Mouse (Mus musculus) stomach, postnatal 0 days (tissue): ENCODE measurements around the gene Ccdc107. TPM values are rescaled to one million over a fixed set of nuclear protein-coding genes. Genes with fewer than 3 reads are reported as not detected.

Experiments
- ATAC-seq: fragments of 200-750 bp; cut with Nextera tagmentation; 2 replicates; pipeline ENCODE4 v1.8.0; 2017; ENCODE audit not compliant: low FRiP score, low TSS enrichment
- DNase-seq: peaks from one replicate; pipeline ENCODE4 v3.0.0-alpha.2; 2016; ENCODE audit warnings: low spot score
- H3K27ac ChIP-seq: fragments of 300-500 bp; sonication (generic); replicated peaks from 2 replicates; pipeline ENCODE4 v1.5.1; 2014; ENCODE audit warnings: mild to moderate bottlenecking, control low read depth
- H3K27me3 ChIP-seq: fragments of 300-500 bp; sonication (generic); 2 replicates; pipeline ENCODE4 v1.6.1; 2014; ENCODE audit warnings: low read length; ENCODE audit not compliant: control insufficient read depth, insufficient read depth
- H3K36me3 ChIP-seq: fragments of 300-500 bp; sonication (generic); 2 replicates; pipeline ENCODE4 v1.6.1; 2014; ENCODE audit warnings: low read length, mixed read lengths; ENCODE audit not compliant: control insufficient read depth, insufficient read depth
- H3K4me1 ChIP-seq: fragments of 300-500 bp; sonication (generic); replicated peaks from 2 replicates; pipeline ENCODE4 v1.6.1; 2014; ENCODE audit warnings: antibody characterized with exemption; ENCODE audit not compliant: control insufficient read depth, insufficient read depth
- H3K4me2 ChIP-seq: fragments of 300-500 bp; sonication (generic); replicated peaks from 2 replicates; pipeline ENCODE4 v1.6.1; 2014; ENCODE audit warnings: low read depth, mild to moderate bottlenecking, control low read depth, moderate library complexity
- H3K4me3 ChIP-seq: fragments of 300-500 bp; sonication (generic); 2 replicates; pipeline ENCODE4 v1.5.1; 2014; ENCODE audit warnings: low read depth, low read length, control low read depth
- H3K9ac ChIP-seq: fragments of 300-500 bp; sonication (generic); 2 replicates; pipeline ENCODE4 v1.6.1; 2014; ENCODE audit warnings: mild to moderate bottlenecking, low read length, control low read depth, mixed read lengths
- H3K9me3 ChIP-seq: fragments of 300-500 bp; sonication (generic); 2 replicates; pipeline ENCODE4 v1.6.1; 2016; ENCODE audit warnings: low read length; ENCODE audit not compliant: control insufficient read depth
- CTCF ChIP-seq: IDR thresholded peaks from 2 replicates; pipeline ENCODE4 v1.5.1; 2016; ENCODE audit warnings: antibody characterized with exemption, low read depth, mild to moderate bottlenecking, moderate library complexity
- EP300 ChIP-seq: optimal IDR thresholded peaks from 2 replicates; pipeline ENCODE3; 2016; ENCODE audit warnings: antibody characterized with exemption
- WGBS: fragments of 180-500 bp; shearing (Covaris S2); extraction: QIAGEN DNeasy Blood & Tissue Kit; methylation state at CpG from one replicate; pipeline ENCODE4 v1.1.7; 2014; 5-methylcytosine and 5-hydroxymethylcytosine counted together
- polyA plus RNA-seq: library from polyadenylated mRNA; unstranded; fragments of >200 nt; fragmentation: Nextera tagmentation; extraction: Ambion mirVana; gene quantifications from 2 replicates; pipeline ENCODE4 v1.2.1, GENCODE M21; 2015

Ccdc107 gene
- polyA plus RNA-seq, 1 experiment from 2014 or later = 120 TPM

DNA sequence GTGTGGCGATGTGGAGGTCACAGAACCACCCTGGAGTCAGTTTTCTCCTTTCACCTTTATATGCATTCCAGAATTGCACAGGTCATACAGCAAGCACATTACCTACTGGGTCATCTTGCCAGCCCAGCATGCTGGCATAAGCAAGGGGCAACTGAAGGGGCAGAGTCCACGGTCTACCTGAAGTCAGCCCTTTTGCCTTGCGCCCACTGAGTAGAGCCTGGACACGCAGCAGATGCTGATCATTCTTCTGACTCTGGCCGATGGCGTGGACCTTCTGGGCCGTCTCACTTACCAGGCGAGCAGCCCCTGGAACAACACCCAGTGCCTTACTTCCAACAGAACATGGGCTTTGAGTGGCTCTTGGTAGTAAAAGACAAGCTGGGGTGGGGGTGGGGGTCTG, 4.7 kb downstream of the Ccdc107 start:
- H3K4me2 ChIP-seq = no peak overlapping the region
- 93% methylated on average over 8 of the region's 8 CpGs for WGBS
- H3K9ac ChIP-seq = no peak overlapping the region
- H3K9me3 ChIP-seq = no peaks in the 10 kb centered on the region
- H3K36me3 ChIP-seq = no peaks in the 10 kb centered on the region
- H3K27me3 ChIP-seq = no peaks in the 10 kb centered on the region
- H3K27ac ChIP-seq = 0 out of 2 replicates have a peak overlapping the region, but pooled peaks have one; percentile 4
- H3K4me1 ChIP-seq = 0 out of 2 replicates have a peak, but pooled peaks cover 5% of the 10 kb centered on the region
- H3K4me3 ChIP-seq = no peak overlapping the region
- no peak for TF ChIP-seq CTCF
- DNase-seq (no peak), ATAC-seq (no peak)

DNA sequence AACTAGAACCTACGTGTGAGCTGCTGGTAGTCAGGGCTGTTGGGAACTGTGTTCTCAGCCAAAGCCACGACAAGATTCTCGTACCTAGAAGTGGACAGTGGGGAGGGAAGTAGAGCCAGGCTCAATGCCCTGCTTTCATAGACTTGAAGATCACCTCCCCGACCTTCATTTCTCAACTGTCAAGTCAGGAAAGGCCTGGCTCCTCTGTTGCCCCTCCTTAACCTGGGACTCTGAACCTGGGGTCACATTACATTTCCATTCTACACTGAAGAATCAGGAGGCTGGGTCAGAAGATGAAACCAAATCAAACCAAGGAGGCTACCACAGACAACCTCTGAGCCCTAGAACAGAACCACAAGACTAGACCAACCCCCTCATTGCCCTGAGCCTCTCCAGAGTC, 5.2 kb downstream of the Ccdc107 start:
- no peak for DNase-seq
- no peak for TF ChIP-seq CTCF
- TF ChIP-seq EP300 = no peak
- 58% methylated on average over 4 of the region's 4 CpGs for WGBS
- no peaks in the 10 kb centered on the region for H3K9me3 ChIP-seq
- H3K27me3 ChIP-seq = no peaks in the 10 kb centered on the region
- no peak for ATAC-seq
- H3K4me3 ChIP-seq = no peak overlapping the region
- H3K4me1 ChIP-seq = 0 out of 2 replicates have a peak, but pooled peaks cover 5% of the 10 kb centered on the region
- H3K9ac ChIP-seq = no peak overlapping the region
- H3K4me2 ChIP-seq = peak overlapping the region; percentile 80
- H3K27ac ChIP-seq = 0 out of 2 replicates have a peak overlapping the region, but pooled peaks have one; percentile 4
- H3K36me3 ChIP-seq = no peaks in the 10 kb centered on the region

DNA sequence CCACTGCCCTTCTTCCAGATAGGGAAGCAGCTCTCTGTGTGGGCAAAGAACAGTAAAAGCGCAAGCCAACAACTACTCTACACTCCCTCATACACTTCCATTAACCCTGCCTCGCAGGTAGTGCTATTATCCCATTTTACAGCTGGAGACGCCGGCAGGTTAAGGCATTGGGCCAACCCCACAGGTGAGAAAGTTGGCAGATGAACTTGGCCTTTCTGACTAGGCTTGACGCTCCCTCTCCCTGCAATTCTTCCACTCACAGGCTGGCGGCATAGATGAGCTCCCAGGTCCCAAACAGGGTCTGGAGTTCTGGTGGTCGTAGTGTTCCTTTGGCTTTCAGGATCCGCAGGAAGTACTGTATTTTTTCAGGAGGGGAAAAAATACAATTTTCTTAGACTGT, 6.3 kb downstream of the Ccdc107 start:
- no peak for ATAC-seq
- H3K9me3 ChIP-seq = no peaks in the 10 kb centered on the region
- H3K4me1 ChIP-seq = 0 out of 2 replicates have a peak, but pooled peaks cover 5% of the 10 kb centered on the region
- no peaks in the 10 kb centered on the region for H3K27me3 ChIP-seq
- no peak for DNase-seq
- peak overlapping the region; percentile 54 for H3K4me3 ChIP-seq
- peak overlapping the region; percentile 80 for H3K4me2 ChIP-seq
- 12% methylated on average over 8 of the region's 8 CpGs for WGBS
- TF ChIP-seq EP300 (no peak), CTCF (peak; percentile 61)
- H3K36me3 ChIP-seq = no peaks in the 10 kb centered on the region
- H3K27ac ChIP-seq = no peak overlapping the region
- peak overlapping the region; percentile 58 for H3K9ac ChIP-seq

DNA sequence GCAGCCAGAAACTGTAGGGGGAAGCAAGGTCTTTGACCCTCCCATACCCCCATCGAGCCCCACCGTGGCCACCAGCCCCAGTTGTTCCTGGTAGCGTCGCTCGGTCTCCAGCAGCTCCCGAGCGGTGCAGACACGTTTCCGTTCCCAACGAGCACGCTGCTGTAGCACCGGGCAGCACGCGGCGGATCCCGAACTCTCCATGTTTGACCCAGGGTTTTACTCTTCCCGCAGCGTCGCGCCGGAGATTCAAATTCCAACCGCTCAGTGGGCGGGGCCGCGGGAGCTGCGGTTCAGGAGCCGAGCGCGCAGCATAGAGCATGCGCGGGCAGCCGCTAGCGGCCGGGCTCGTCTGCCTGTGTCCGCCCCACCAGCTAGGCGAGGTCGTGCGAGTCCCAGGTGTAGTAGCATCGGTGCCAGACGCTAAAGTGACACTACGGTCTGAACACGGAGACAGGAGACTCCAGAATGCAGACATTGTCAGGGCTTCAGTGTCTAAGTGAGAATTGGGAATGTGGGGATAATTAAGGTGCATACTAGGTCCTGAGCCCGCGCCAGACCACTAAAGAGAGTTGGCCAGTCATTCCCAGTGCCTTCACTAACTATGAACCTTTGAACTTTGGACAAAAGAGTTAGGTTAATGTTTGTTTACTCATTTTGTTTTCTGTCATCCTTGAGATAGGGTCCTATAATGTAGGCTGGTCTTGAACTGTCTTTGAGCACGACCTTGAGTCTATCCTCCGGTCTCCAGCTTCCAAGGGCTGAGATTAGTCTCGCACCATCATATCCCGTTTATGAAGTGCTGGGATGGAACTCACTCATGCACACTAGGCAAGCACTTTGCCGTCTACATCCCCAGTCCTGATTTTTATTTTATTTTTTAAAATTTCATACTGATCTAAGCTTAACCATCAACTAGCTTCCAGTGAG, 7.0 kb downstream of the Ccdc107 start, which contains the start of gene Arhgef39:
Gene Arhgef39 (minus strand): TSS at position 289 of the 927 bp plus-strand sequence.
- TF ChIP-seq CTCF (no peak), EP300 (no peak)
- WGBS = 6% methylated on average over 50 of the region's 50 CpGs
- DNase-seq = peak; percentile 91

DNA sequence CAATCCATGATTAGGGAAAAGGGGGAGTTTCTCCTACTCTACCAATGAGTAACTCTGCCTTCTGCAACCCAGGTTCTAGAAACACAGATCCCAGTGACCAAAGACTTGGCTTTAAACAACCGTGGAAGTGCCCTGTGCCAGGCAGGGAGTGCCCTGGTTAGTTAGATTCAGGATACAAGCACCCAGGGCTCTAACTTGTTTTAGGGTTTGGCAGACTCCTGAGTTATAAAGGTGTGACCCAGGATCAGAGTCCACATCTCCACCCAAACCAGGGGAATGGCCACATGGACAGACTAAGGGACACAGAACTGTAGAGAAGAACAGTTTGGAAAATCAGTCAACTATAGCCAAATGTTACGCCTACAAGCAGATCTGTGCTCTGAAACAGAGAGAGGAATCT, 10.3 kb downstream of the Ccdc107 start:
- DNase-seq = no peak
- no peak overlapping the region for H3K9ac ChIP-seq
- H3K27ac ChIP-seq = no peak overlapping the region
- H3K4me1 ChIP-seq = peaks cover 5% of the 10 kb centered on the region; the same call in 1 of the 2 replicates
- 73% methylated on average over 2 of the region's 2 CpGs for WGBS
- no peak for ATAC-seq
- H3K36me3 ChIP-seq = no peaks in the 10 kb centered on the region
- no peaks in the 10 kb centered on the region for H3K27me3 ChIP-seq
- H3K4me2 ChIP-seq = no peak overlapping the region
- H3K9me3 ChIP-seq = no peaks in the 10 kb centered on the region
- H3K4me3 ChIP-seq = no peak overlapping the region
- TF ChIP-seq EP300 = no peak
- no peak for TF ChIP-seq CTCF

More for the DNA sequence above, 7.0 kb downstream of the Ccdc107 start, which contains the start of gene Arhgef39:
- Histone ChIP-seq H3K36me3 (no peaks in the 10 kb centered on the region), H3K9ac (peak within 1 kb of the TSS; percentile 58), H3K4me2 (peak within 1 kb of the TSS; percentile 80), H3K4me1 (0 out of 2 replicates have a peak, but pooled peaks cover 5% of the 10 kb centered on the region), H3K27ac (no peak within 1 kb of the TSS), H3K4me3 (peak within 1 kb of the TSS; percentile 54), H3K27me3 (no peaks in the 10 kb centered on the region), H3K9me3 (no peaks in the 10 kb centered on the region)
- ATAC-seq = peak; percentile 84

DNA sequence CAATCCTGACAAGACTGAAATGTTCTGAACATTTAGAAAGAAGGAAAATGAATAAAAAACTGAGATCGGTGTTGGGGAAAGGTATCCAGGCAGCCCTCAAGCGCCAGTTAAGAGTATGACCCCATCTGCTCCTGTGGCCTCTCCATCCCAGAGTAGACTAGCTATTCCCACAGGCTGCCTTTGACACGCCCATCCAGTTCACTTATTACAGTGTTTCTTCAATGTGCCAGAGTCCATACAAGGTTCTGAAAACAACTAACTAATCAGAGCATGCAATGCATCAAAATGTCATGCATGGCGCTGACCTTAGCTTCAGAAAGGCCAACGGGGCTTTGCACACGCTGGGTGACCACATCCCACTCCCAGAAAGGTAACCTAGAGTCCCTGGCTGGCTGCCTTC, 10.8 kb downstream of the Ccdc107 start:
- WGBS = 72% methylated on average over 6 of the region's 6 CpGs
- ATAC-seq (no peak), DNase-seq (no peak)
- no peaks in the 10 kb centered on the region for H3K27me3 ChIP-seq
- TF ChIP-seq EP300 = no peak
- H3K4me2 ChIP-seq = no peak overlapping the region
- no peak overlapping the region for H3K27ac ChIP-seq
- H3K4me1 ChIP-seq = peaks cover 5% of the 10 kb centered on the region; the same call in 1 of the 2 replicates
- H3K9me3 ChIP-seq = no peaks in the 10 kb centered on the region
- no peak overlapping the region for H3K4me3 ChIP-seq
- no peaks in the 10 kb centered on the region for H3K36me3 ChIP-seq
- H3K9ac ChIP-seq = no peak overlapping the region
